Mouse (Mus musculus) embryonic facial prominence, embryonic 11.5 days (tissue): ENCODE measurements around the gene Plod2. TPM values are rescaled to one million over a fixed set of nuclear protein-coding genes. Genes with fewer than 3 reads are reported as not detected.

Experiments
- ATAC-seq: fragments of 200-750 bp; cut with Nextera tagmentation; replicated peaks from 2 replicates; pipeline ENCODE4 v1.8.0; 2017; ENCODE audit warnings: low read depth; ENCODE audit not compliant: insufficient number of reproducible peaks, low FRiP score, low TSS enrichment
- DNase-seq: peaks from one replicate; pipeline ENCODE4 v3.0.0-alpha.2; 2015; ENCODE audit warnings: low spot score
- H3K27ac ChIP-seq: fragments of 300-500 bp; sonication (generic); replicated peaks from 2 replicates; pipeline ENCODE4 v1.5.1; 2014; ENCODE audit warnings: mild to moderate bottlenecking, low read depth, low read length, control low read depth
- H3K27me3 ChIP-seq: fragments of 300-500 bp; sonication (generic); 2 replicates; pipeline ENCODE4 v1.6.1; 2014; ENCODE audit warnings: mild to moderate bottlenecking, low read length, moderate library complexity, mixed read lengths; ENCODE audit not compliant: control insufficient read depth, insufficient read depth
- H3K36me3 ChIP-seq: fragments of 300-500 bp; sonication (generic); replicated peaks from 2 replicates; pipeline ENCODE4 v1.6.1; 2014; ENCODE audit warnings: low read depth, mild to moderate bottlenecking, low read length, moderate library complexity, mixed read lengths; ENCODE audit not compliant: control insufficient read depth, insufficient read depth
- H3K4me1 ChIP-seq: fragments of 300-500 bp; sonication (generic); 2 replicates; pipeline ENCODE4 v1.6.1; 2014; ENCODE audit warnings: low read length, mixed read lengths; ENCODE audit not compliant: control insufficient read depth, insufficient read depth
- H3K4me2 ChIP-seq: fragments of 300-500 bp; sonication (generic); 2 replicates; pipeline ENCODE4 v1.6.1; 2014; ENCODE audit warnings: low read depth, mild to moderate bottlenecking, control low read depth, low read length, moderate library complexity
- H3K4me3 ChIP-seq: fragments of 300-500 bp; sonication (generic); 2 replicates; pipeline ENCODE4 v1.5.1; 2014; ENCODE audit warnings: low read depth, low read length, control low read depth
- H3K9ac ChIP-seq: fragments of 300-500 bp; sonication (generic); replicated peaks from 2 replicates; pipeline ENCODE4 v1.6.1; 2014; ENCODE audit warnings: mild to moderate bottlenecking, control low read depth, low read length
- H3K9me3 ChIP-seq: fragments of 300-500 bp; sonication (generic); replicated peaks from 2 replicates; pipeline ENCODE4 v1.6.1; 2016; ENCODE audit warnings: mild to moderate bottlenecking, low read length, inconsistent platforms, mixed read lengths; ENCODE audit not compliant: control insufficient read depth
- WGBS: fragments of 180-500 bp; shearing (Covaris S2); extraction: QIAGEN DNeasy Blood & Tissue Kit; methylation state at CpG from one replicate; pipeline ENCODE4 v1.1.7; 2014; 5-methylcytosine and 5-hydroxymethylcytosine counted together
- polyA plus RNA-seq: library from polyadenylated mRNA; unstranded; fragments of >200 nt; fragmentation: Nextera tagmentation; extraction: Ambion mirVana; gene quantifications from 2 replicates; pipeline ENCODE4 v1.2.1, GENCODE M21; 2014

Plod2 gene
- polyA plus RNA-seq, 1 experiment from 2014 or later, result 58.1 TPM

GRCm38 (mm10) chr9:92560840-92561547 lies 19.0 kb downstream of the Plod2 start:
- no peak for DNase-seq
- peak; percentile 48; the same call in 1 of the 2 replicates for ATAC-seq
- Histone ChIP-seq H3K27ac (no peak overlapping the region), H3K4me2 (no peak overlapping the region), H3K9ac (no peak overlapping the region), H3K36me3 (no peaks in the 10 kb centered on the region), H3K27me3 (no peaks in the 10 kb centered on the region), H3K4me1 (no peaks in the 10 kb centered on the region), H3K4me3 (no peak overlapping the region), H3K9me3 (no peaks in the 10 kb centered on the region)
- WGBS, result 63% methylated on average over 6 of the region's 6 CpGs

- no peaks in the 10 kb centered on the region for H3K4me1 ChIP-seq
- 85% methylated on average over 5 of the region's 5 CpGs for WGBS
- no peaks in the 10 kb centered on the region for H3K9me3 ChIP-seq
- DNase-seq (no peak), ATAC-seq (no peak)
- H3K27me3 ChIP-seq, result no peaks in the 10 kb centered on the region
- no peak overlapping the region for H3K9ac ChIP-seq
- no peak overlapping the region for H3K4me2 ChIP-seq
- H3K36me3 ChIP-seq, result no peaks in the 10 kb centered on the region
- H3K27ac ChIP-seq, result no peak overlapping the region
- H3K4me3 ChIP-seq, result no peak overlapping the region
Observed at GRCm38 (mm10) chr9:92562416-92562815, 20.4 kb downstream of the Plod2 start.

GRCm38 (mm10) chr9:92563306-92563705 lies 21.3 kb downstream of the Plod2 start:
- no peak overlapping the region for H3K9ac ChIP-seq
- no peak overlapping the region for H3K4me3 ChIP-seq
- no peak for ATAC-seq
- WGBS, result 88% methylated on average over 6 of the region's 6 CpGs
- DNase-seq, result no peak
- H3K4me1 ChIP-seq, result no peaks in the 10 kb centered on the region
- H3K36me3 ChIP-seq, result no peaks in the 10 kb centered on the region
- H3K27ac ChIP-seq, result no peak overlapping the region
- no peak overlapping the region for H3K4me2 ChIP-seq
- no peaks in the 10 kb centered on the region for H3K27me3 ChIP-seq
- H3K9me3 ChIP-seq, result no peaks in the 10 kb centered on the region

- no peak overlapping the region for H3K27ac ChIP-seq
- no peaks in the 10 kb centered on the region for H3K36me3 ChIP-seq
- H3K4me2 ChIP-seq, result no peak overlapping the region
- H3K4me3 ChIP-seq, result no peak overlapping the region
- no peaks in the 10 kb centered on the region for H3K4me1 ChIP-seq
- ATAC-seq (no peak), DNase-seq (no peak)
- WGBS, result 96% methylated on average over 1 of the region's 1 CpGs
- H3K9me3 ChIP-seq, result no peaks in the 10 kb centered on the region
- H3K9ac ChIP-seq, result no peak overlapping the region
- H3K27me3 ChIP-seq, result no peaks in the 10 kb centered on the region
Observed at GRCm38 (mm10) chr9:92564391-92564790, 22.4 kb downstream of the Plod2 start.

- Histone ChIP-seq H3K4me3 (no peak overlapping the region), H3K36me3 (no peaks in the 10 kb centered on the region), H3K9me3 (no peaks in the 10 kb centered on the region), H3K27ac (no peak overlapping the region), H3K9ac (no peak overlapping the region), H3K4me1 (no peaks in the 10 kb centered on the region), H3K27me3 (no peaks in the 10 kb centered on the region), H3K4me2 (no peak overlapping the region)
- WGBS, result 58% methylated on average over 3 of the region's 3 CpGs
- DNase-seq, result no peak
- no peak for ATAC-seq
Observed at GRCm38 (mm10) chr9:92566234-92566633, 24.2 kb downstream of the Plod2 start.

GRCm38 (mm10) chr9:92567474-92567873 lies 25.5 kb downstream of the Plod2 start:
- WGBS, result 92% methylated on average over 7 of the region's 7 CpGs
- H3K4me3 ChIP-seq, result no peak overlapping the region
- H3K36me3 ChIP-seq, result no peaks in the 10 kb centered on the region
- no peaks in the 10 kb centered on the region for H3K4me1 ChIP-seq
- no peak overlapping the region for H3K4me2 ChIP-seq
- no peak for DNase-seq
- H3K9ac ChIP-seq, result no peak overlapping the region
- no peaks in the 10 kb centered on the region for H3K9me3 ChIP-seq
- H3K27ac ChIP-seq, result no peak overlapping the region
- ATAC-seq, result no peak
- no peaks in the 10 kb centered on the region for H3K27me3 ChIP-seq

- no peak overlapping the region for H3K9ac ChIP-seq
- no peaks in the 10 kb centered on the region for H3K9me3 ChIP-seq
- ATAC-seq (no peak), DNase-seq (no peak)
- H3K4me3 ChIP-seq, result no peak overlapping the region
- no peaks in the 10 kb centered on the region for H3K4me1 ChIP-seq
- no peaks in the 10 kb centered on the region for H3K36me3 ChIP-seq
- WGBS, result 96% methylated on average over 3 of the region's 3 CpGs
- H3K27me3 ChIP-seq, result no peaks in the 10 kb centered on the region
- no peak overlapping the region for H3K27ac ChIP-seq
- no peak overlapping the region for H3K4me2 ChIP-seq
Observed at GRCm38 (mm10) chr9:92568798-92569197, 26.8 kb downstream of the Plod2 start.

- Histone ChIP-seq H3K4me2 (no peak overlapping the region), H3K9me3 (no peaks in the 10 kb centered on the region), H3K27me3 (no peaks in the 10 kb centered on the region), H3K4me3 (no peak overlapping the region), H3K9ac (no peak overlapping the region), H3K4me1 (no peaks in the 10 kb centered on the region), H3K27ac (no peak overlapping the region), H3K36me3 (no peaks in the 10 kb centered on the region)
- ATAC-seq (no peak), DNase-seq (no peak)
- 67% methylated on average over 8 of the region's 8 CpGs for WGBS
Observed at GRCm38 (mm10) chr9:92572376-92573108, 30.5 kb downstream of the Plod2 start.
